Mouse (Mus musculus) granulocyte monocyte progenitor cell, adult 5-6 weeks (primary cell): Measurements from ENCODE around the gene Wdr41. TPM values are rescaled to one million over a fixed set of nuclear protein-coding genes. Genes with fewer than 3 reads are reported as not detected.
A peak's percentile ranks its signal among the peaks of the same experiment; 100 is the strongest.

Source experiments
- ATAC-seq: replicated peaks from 2 replicates; pipeline ENCODE4 v1.8.0; 2016; ENCODE audit warnings: mild to moderate bottlenecking, moderate TSS enrichment, inconsistent platforms; ENCODE audit not compliant: poor library complexity, severe bottlenecking
- total RNA-seq, 2 experiments: library from RNA; stranded (forward) in 1 of 2; stranded (reverse) in 1 of 2; fragments of 200-712, 200-1000 nt in 1 of 2; fragments of >200 nt in 1 of 2; fragmentation: Nextera tagmentation in 1 of 2; gene quantifications; 2 replicates each; pipeline ENCODE4 v1.2.3; 2014 to 2017

The Wdr41 gene
- total RNA-seq, 2 experiments from 2014 or later, result 15.3 to 23.5 TPM

GRCm38 (mm10) chr13:95032973-95033372 is 56.8 kb downstream of the Wdr41 start:
- peak; percentile 74 for ATAC-seq

DNA sequence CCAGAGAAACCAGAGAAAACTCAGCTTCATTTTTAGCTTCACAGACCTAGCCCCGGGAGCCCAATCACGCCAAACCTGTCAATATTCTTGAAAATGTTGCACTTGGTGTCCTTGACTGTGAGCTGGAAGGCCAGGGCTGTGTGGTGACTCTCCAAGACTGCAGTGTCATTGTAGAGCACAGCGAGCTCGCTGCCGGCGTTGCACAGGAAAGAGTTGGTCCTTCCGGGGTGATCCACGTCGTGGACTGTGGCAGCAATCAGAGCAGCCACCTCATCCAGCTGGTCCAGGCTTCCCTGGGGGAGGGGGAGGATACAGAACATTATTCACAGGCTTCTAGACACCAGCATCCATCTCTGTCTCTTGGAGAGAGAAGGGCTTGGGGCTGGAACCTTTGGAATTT is 58.0 kb downstream of the Wdr41 start:
- ATAC-seq, result peak; percentile 51

- ATAC-seq, result no peak
These were observed 58.6 kb downstream of the Wdr41 start for GRCm38 (mm10) chr13:95034715-95035114.

GRCm38 (mm10) chr13:95038200-95038599 is 62.1 kb downstream of the Wdr41 start:
- ATAC-seq, result peak; percentile 71

- ATAC-seq, result no peak
These were observed 64.1 kb downstream of the Wdr41 start for GRCm38 (mm10) chr13:95040140-95040738.

- ATAC-seq, result peak; percentile 68
These were observed 68.0 kb downstream of the Wdr41 start for GRCm38 (mm10) chr13:95044108-95044507.

DNA sequence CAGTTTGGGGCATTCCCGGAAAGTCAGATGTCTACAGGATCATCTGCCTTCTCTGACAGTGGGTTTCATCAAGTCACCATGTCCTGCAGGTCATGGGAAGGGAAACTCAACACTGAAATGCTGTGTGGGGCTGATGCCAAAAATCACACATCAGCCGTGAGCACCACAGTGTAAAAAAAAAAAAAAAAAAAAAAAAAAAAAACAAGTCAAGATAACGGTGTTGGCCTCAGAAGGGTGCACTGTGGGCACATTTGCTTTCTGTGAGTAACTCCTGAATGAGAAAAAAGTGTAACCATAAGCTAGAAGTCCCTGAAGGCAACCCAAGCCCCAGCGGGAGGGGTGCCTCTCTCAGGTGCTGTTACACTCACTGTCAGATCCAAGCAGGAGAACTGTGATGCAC is 74.3 kb downstream of the Wdr41 start:
- no peak for ATAC-seq

DNA sequence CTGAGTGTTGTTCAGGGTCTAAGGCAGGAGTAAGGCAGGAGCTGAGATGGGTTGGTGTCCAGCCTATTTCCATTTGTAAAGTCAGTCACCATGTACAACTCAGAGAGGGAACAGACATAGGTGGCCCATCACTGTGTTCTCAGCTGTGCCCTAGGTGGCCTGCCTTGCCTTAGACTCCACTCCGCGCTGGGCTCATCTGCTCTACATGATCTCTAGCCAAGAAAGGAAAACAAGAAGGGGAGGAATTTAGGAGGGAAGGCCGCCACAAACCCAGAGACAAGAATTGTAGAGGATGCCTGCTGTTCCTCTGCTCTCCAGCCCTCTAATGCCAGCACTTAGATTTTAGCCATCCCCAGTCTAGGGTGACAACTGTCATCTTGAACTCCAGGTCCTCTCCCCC is 76.3 kb downstream of the Wdr41 start:
- ATAC-seq, result no peak

- no peak for ATAC-seq
These were observed 79.7 kb downstream of the Wdr41 start for GRCm38 (mm10) chr13:95055742-95056388.

GRCm38 (mm10) chr13:95056501-95057280 is 80.5 kb downstream of the Wdr41 start:
- no peak for ATAC-seq

DNA sequence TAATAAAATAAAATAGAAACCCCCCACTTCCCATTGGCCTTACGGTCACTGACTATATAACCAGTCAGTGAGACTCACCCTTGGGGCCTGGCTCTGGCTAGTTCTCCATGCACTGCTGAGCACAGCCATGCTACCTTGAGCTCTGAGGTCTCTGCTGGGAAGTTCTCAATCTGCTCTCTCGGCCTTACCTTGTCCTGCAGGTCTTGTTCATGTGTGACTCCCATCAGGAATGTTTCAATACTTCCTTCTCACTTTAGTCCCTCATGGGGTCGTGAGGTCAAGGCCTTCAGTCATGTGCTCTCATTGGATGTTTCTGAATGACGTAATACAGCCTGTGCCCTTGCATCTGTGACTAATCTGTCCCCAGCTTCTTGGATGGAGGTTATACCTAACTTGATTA is 82.7 kb downstream of the Wdr41 start:
- no peak for ATAC-seq

GRCm38 (mm10) chr13:95063390-95064017 is 87.4 kb downstream of the Wdr41 start:
- no peak for ATAC-seq

- ATAC-seq, result no peak
These were observed 91.7 kb downstream of the Wdr41 start for GRCm38 (mm10) chr13:95067854-95068253.

DNA sequence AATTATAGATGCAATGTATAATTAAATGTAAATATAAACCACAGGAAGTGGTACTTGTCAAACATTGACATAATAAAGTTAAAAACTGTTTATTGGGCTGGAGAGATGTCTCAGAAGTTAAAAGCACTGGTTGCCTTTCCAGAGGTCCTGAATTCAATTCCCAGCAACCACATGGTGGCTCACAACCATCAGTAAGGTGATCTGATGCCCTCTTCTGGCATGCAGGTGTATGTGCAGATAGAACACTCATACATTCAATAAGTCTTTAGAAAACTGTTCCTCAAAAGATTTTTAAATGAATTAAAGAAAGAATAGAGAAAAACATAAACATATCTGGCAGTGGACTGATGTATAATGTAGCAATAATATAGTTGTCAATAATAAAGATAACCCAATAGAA is 94.1 kb downstream of the Wdr41 start:
- ATAC-seq, result no peak

Other genes starting within 250 kb of the Wdr41 start
- gene Tbca, start 187.4 kb upstream of the Wdr41 start, total RNA-seq (2014; fragmentation: Nextera tagmentation), result 191 TPM in 2 replicates
- gene Tbca, start 187.4 kb upstream of the Wdr41 start, total RNA-seq (2017), result 165 and 169 TPM in 2 replicates
- not detected in 2 replicates for gene Otp, start 100.7 kb upstream of the Wdr41 start, total RNA-seq (2014; fragmentation: Nextera tagmentation)
- not detected in 2 replicates for gene Otp, start 100.7 kb upstream of the Wdr41 start, total RNA-seq (2017)